Mouse (Mus musculus): ENCODE measurements at regions not wholly inside any gene's neighbourhood (a gene's known extent, or its start where the extent isn't known, plus 50 kb on each side); places are given as distances from the start of the nearest gene placed in this dataset.
"Not testable (repeated sequence)": the region's sequence is repeated elsewhere in the genome, so short reads cannot be mapped to it uniquely, and the experiment has no call there.

DNA sequence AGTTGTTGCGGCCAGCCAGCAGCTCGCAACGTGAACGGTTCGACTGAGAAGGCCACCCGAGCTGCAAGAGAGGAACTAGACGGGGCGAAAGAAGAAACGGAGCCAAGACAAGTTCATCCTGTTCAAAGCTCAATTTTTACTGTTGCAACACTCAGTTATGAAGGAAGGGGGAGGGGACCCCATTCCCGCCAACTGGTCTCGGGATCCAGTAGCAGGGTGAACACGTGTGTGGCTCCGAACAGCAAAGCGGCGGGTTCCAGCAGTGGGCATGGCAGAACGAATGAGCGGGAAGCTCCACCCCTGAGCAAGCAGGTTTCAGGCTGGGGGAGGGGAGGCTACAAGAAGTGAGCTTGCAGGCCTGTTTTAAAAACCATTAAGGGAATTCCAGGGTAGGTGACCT is 158.7 kb upstream of the Ddhd1 start:
- not testable (repeated sequence) for TF ChIP-seq CTCF, POLR2A (IDR thresholded peaks at IDR 0.05; ENCODE audit: extremely low read depth, insufficient read depth, low read length)

Data from cortical plate, adult 2 months (tissue).